Comparison of ENCODE assay signal across 8 mouse cellular contexts in genomic region chr16:8636867-8637216, GRCm38 (mm10). TPM values are rescaled to one million over a fixed set of nuclear protein-coding genes. Genes with fewer than 3 reads are reported as not detected.
DNase-seq lines count a peak whose midpoint lies in the region; ATAC-seq and TF ChIP-seq lines count a peak whose summit lies in the region.

No protein-coding gene starts in this region.

- peaks cover 56% of the 10 kb centered on the region for H3K79me3 ChIP-seq in C2C12 (ENCODE audit: low read depth)

- no peaks in the 10 kb centered on the region; the same call in 1 of the 2 replicates for H3K36me3 ChIP-seq in heart, adult 2 months (ENCODE audit: control insufficient read depth, insufficient read depth, low read length)
- peaks cover 37% of the 10 kb centered on the region for H3K36me3 ChIP-seq in C2C12 (ENCODE audit: control insufficient read depth, insufficient read depth)
- peaks cover 3% of the 10 kb centered on the region; the same call in 1 of the 2 replicates for H3K36me3 ChIP-seq in forebrain, embryonic 11.5 days (ENCODE audit: control insufficient read depth, insufficient read depth, low read length)
- H3K36me3 ChIP-seq in liver, embryonic 11.5 days (ENCODE audit: control insufficient read depth, insufficient read depth, low read length), result peaks cover 7% of the 10 kb centered on the region

- no peaks in the 10 kb centered on the region for H3K27me3 ChIP-seq in heart, adult 2 months (ENCODE audit: control insufficient read depth, insufficient read depth, low read length)
- H3K27me3 ChIP-seq in C2C12 (ENCODE audit: control insufficient read depth, insufficient read depth, insufficient read length), result no peaks in the 10 kb centered on the region
- H3K27me3 ChIP-seq in forebrain, embryonic 11.5 days (ENCODE audit: control insufficient read depth, insufficient read depth, low read length), result no peaks in the 10 kb centered on the region
- no peaks in the 10 kb centered on the region for H3K27me3 ChIP-seq in liver, embryonic 11.5 days (replicated peaks; ENCODE audit: control insufficient read depth, insufficient read depth, low read length)

- WGBS in heart, adult 2 months, result under 1% methylated on average over 13 of the region's 13 CpGs
- WGBS in forebrain, embryonic 11.5 days, result under 1% methylated on average over 13 of the region's 13 CpGs
- WGBS in liver, embryonic 11.5 days, result 2% methylated on average over 13 of the region's 13 CpGs
- WGBS in olfactory bulb, adult 2 months, result under 1% methylated on average over 13 of the region's 13 CpGs

- H3K27ac ChIP-seq in heart, adult 2 months, result peak overlapping the region; percentile 81
- H3K27ac ChIP-seq in forebrain, embryonic 11.5 days (ENCODE audit: low read depth, low read length), result peak overlapping the region; percentile 71; the same call in 1 of the 2 replicates
- peak overlapping the region; percentile 92 for H3K27ac ChIP-seq in liver, embryonic 11.5 days (ENCODE audit: low read depth, low read length)
- peak overlapping the region; percentile 48 for H3K27ac ChIP-seq in olfactory bulb, adult 2 months (ENCODE audit: insufficient read depth, low read depth, low read length)

- H3K4me3 ChIP-seq in heart, adult 2 months, result peak overlapping the region; percentile 84
- H3K4me3 ChIP-seq in C2C12 (ENCODE audit: insufficient read depth, poor library complexity, severe bottlenecking), result peak overlapping the region; percentile 91
- peak overlapping the region; percentile 65 for H3K4me3 ChIP-seq in forebrain, embryonic 11.5 days (ENCODE audit: low read depth, low read length)
- peak overlapping the region; percentile 88 for H3K4me3 ChIP-seq in liver, embryonic 11.5 days (ENCODE audit: low read depth, low read length)
- peak overlapping the region; percentile 78 for H3K4me3 ChIP-seq in olfactory bulb, adult 2 months (ENCODE audit: insufficient read depth, low read depth, low read length)

- intact Hi-C loops in heart, adult 2 months (cut with DNase I), result loop anchor here (5.0 kb wide), 1 partner anchor 125 kb away; the partner anchor contains the start of gene Abat
- intact Hi-C loops in left cerebral cortex, postnatal 4 days (cut with DNase I), result loop anchor here (10.0 kb wide), 1 partner anchor 142 kb away; no protein-coding TSS in a partner anchor

- H3K79me2 ChIP-seq in heart, adult 2 months (replicated peaks; ENCODE audit: control insufficient read depth, insufficient read depth, low read length), result no peaks in the 10 kb centered on the region; the same call in 1 of the 2 replicates
- H3K79me2 ChIP-seq in C2C12 (ENCODE audit: control insufficient read depth, insufficient read depth), result peaks cover 81% of the 10 kb centered on the region

- H3K4me2 ChIP-seq in forebrain, embryonic 11.5 days (ENCODE audit: low read depth, low read length, severe bottlenecking), result peak overlapping the region; percentile 77
- peak overlapping the region; percentile 66 for H3K4me2 ChIP-seq in liver, embryonic 11.5 days

- no peak for TF ChIP-seq EP300 in heart, adult 2 months (IDR thresholded peaks at IDR 0.05; ENCODE audit: insufficient read depth, low read depth, low read length)

- no peaks in the 10 kb centered on the region for H3K9me3 ChIP-seq in forebrain, embryonic 11.5 days (ENCODE audit: control insufficient read depth, low read length)
- H3K9me3 ChIP-seq in liver, embryonic 11.5 days (ENCODE audit: control insufficient read depth, low read length), result no peaks in the 10 kb centered on the region

- no peak for TF ChIP-seq POLR2A in heart, adult 2 months (IDR thresholded peaks at IDR 0.05; ENCODE audit: insufficient read depth, low read depth, low read length)
- no peak for TF ChIP-seq POLR2A in olfactory bulb, adult 2 months (IDR thresholded peaks at IDR 0.05; ENCODE audit: insufficient read depth, low read depth, low read length)

- H3K9ac ChIP-seq in heart, adult 2 months (ENCODE audit: low read depth, low read length), result peak overlapping the region; percentile 74
- H3K9ac ChIP-seq in forebrain, embryonic 11.5 days (ENCODE audit: low read length), result peak overlapping the region; percentile 88
- peak overlapping the region; percentile 87 for H3K9ac ChIP-seq in liver, embryonic 11.5 days (ENCODE audit: low read depth, low read length)

- H3ac ChIP-seq in C2C12 (ENCODE audit: control insufficient read depth, insufficient read length, low read depth), result peak overlapping the region; percentile 97

- no peak for TF ChIP-seq CTCF in heart, adult 2 months (IDR thresholded peaks at IDR 0.05)
- TF ChIP-seq CTCF in C2C12 (IDR thresholded peaks at IDR 0.05; ENCODE audit: control insufficient read depth, insufficient read depth, insufficient read length), result no peak
- no peak for TF ChIP-seq CTCF in olfactory bulb, adult 2 months (IDR thresholded peaks at IDR 0.05; ENCODE audit: insufficient read depth, low read depth, low read length)

- DNase-seq in heart, adult 2 months, result no peak
- DNase-seq in heart, adult 8-10 months (ENCODE audit: low spot score), result no peak
- DNase-seq in forebrain, embryonic 11.5 days (ENCODE audit: low spot score), result peak; percentile 68
- no peak for DNase-seq in liver, embryonic 11.5 days (ENCODE audit: low spot score)
- no peak for DNase-seq in left cerebral cortex, postnatal 4 days
- no peak for DNase-seq in urinary bladder, postnatal 10 days (ENCODE audit: low spot score)

- H3K4me1 ChIP-seq in heart, adult 2 months (ENCODE audit: control insufficient read depth, insufficient read depth, low read length), result peaks cover 6% of the 10 kb centered on the region
- peaks cover 11% of the 10 kb centered on the region; the same call in 1 of the 2 replicates for H3K4me1 ChIP-seq in forebrain, embryonic 11.5 days (replicated peaks; ENCODE audit: control insufficient read depth, insufficient read depth, low read length)
- peaks cover 17% of the 10 kb centered on the region for H3K4me1 ChIP-seq in liver, embryonic 11.5 days (replicated peaks; ENCODE audit: control insufficient read depth, insufficient read depth, low read length)
- H3K4me1 ChIP-seq in olfactory bulb, adult 2 months (ENCODE audit: control insufficient read depth, insufficient read depth, low read length), result peaks cover 10% of the 10 kb centered on the region; the same call in 1 of the 2 replicates

- peak; percentile 53; the same call in 1 of the 2 replicates for ATAC-seq in forebrain, embryonic 11.5 days (replicated peaks; ENCODE audit: low FRiP score)
- peak; percentile 39 for ATAC-seq in liver, embryonic 11.5 days (replicated peaks; ENCODE audit: low FRiP score)

TF ChIP-seq in C2C12, 6 proteins besides CTCF, POLR2A, EP300 and RAD21:
- no peak for TF ChIP-seq MAX (IDR thresholded peaks at IDR 0.05)
- TF ChIP-seq MYOD1 (IDR thresholded peaks at IDR 0.05; ENCODE audit: control insufficient read depth, insufficient read length, low read depth), result no peak
- no peak for TF ChIP-seq FOSL1 (IDR thresholded peaks at IDR 0.05; ENCODE audit: insufficient read depth, low read length, poor library complexity, severe bottlenecking)
- TF ChIP-seq MYOG (IDR thresholded peaks at IDR 0.05; ENCODE audit: control insufficient read depth, extremely low read depth, insufficient read length), result no peak
- TF ChIP-seq USF1 (IDR thresholded peaks at IDR 0.05; ENCODE audit: low read depth), result no peak

RNA-seq across cellular contexts. Expression of gene Pmm2, which starts 0.6 kb away (rescaled TPM):
- total RNA-seq in heart, adult 2 months (2021), result 10 to 100 TPM; 28.8 to 29.1 TPM
- polyA plus RNA-seq in heart, adult 2 months (2012; rRNA removed), result 38.8 and 50.2 TPM in 2 replicates
- total RNA-seq in heart, adult 8-10 months (2022), result 10 to 100 TPM; 24.6 to 46.4 (median 32.1) TPM
- 44.2 TPM for polyA plus RNA-seq in C2C12 (2012; fragmentation: generic; extraction: Trizol)
- polyA plus RNA-seq in forebrain, embryonic 11.5 days (2014; fragmentation: Nextera tagmentation; extraction: Ambion mirVana), result 43.8 and 44.8 TPM in 2 replicates
- polyA plus RNA-seq in liver, embryonic 11.5 days (2014; fragmentation: Nextera tagmentation; extraction: Ambion mirVana), result 52.9 and 55.8 TPM in 2 replicates
- polyA plus RNA-seq in olfactory bulb, adult 2 months (2012; ENCODE audit: insufficient read depth, insufficient read length, low replicate concordance, missing spikeins), result not detected in 2 replicates
- total RNA-seq in left cerebral cortex, postnatal 4 days (2021), result 10 to 100 TPM; 41.4 to 42.9 TPM

RNA-seq across cellular contexts. Expression of gene Tmem186, which starts 0.7 kb away (rescaled TPM):
- total RNA-seq in heart, adult 2 months (2021), result 10 to 100 TPM; 17.2 to 19.1 TPM
- 13.7 and 20.0 TPM in 2 replicates for polyA plus RNA-seq in heart, adult 2 months (2012; rRNA removed)
- total RNA-seq in heart, adult 8-10 months (2022), result 10 to 100 TPM; 18.9 to 23.3 (median 20.1) TPM
- polyA plus RNA-seq in C2C12 (2012; fragmentation: generic; extraction: Trizol), result 8.5 TPM
- 19.9 and 20.8 TPM in 2 replicates for polyA plus RNA-seq in forebrain, embryonic 11.5 days (2014; fragmentation: Nextera tagmentation; extraction: Ambion mirVana)
- polyA plus RNA-seq in liver, embryonic 11.5 days (2014; fragmentation: Nextera tagmentation; extraction: Ambion mirVana), result 16.4 and 19.4 TPM in 2 replicates
- polyA plus RNA-seq in olfactory bulb, adult 2 months (2012; ENCODE audit: insufficient read depth, insufficient read length, low replicate concordance, missing spikeins), result not detected in 2 replicates
- total RNA-seq in left cerebral cortex, postnatal 4 days (2021), result 10 to 100 TPM; 14.3 TPM

RNA-seq across cellular contexts. Expression of gene Carhsp1, which starts 35.1 kb away (rescaled TPM):
- total RNA-seq in heart, adult 2 months (2021), result 10 to 100 TPM; 15.2 to 18.3 TPM
- polyA plus RNA-seq in heart, adult 2 months (2012; rRNA removed), result 27.1 and 30.5 TPM in 2 replicates
- 10 to 100 TPM; 10.1 to 17.9 (median 13.4) TPM for total RNA-seq in heart, adult 8-10 months (2022)
- 94.2 TPM for polyA plus RNA-seq in C2C12 (2012; fragmentation: generic; extraction: Trizol)
- 55.9 and 62.2 TPM in 2 replicates for polyA plus RNA-seq in forebrain, embryonic 11.5 days (2014; fragmentation: Nextera tagmentation; extraction: Ambion mirVana)
- polyA plus RNA-seq in liver, embryonic 11.5 days (2014; fragmentation: Nextera tagmentation; extraction: Ambion mirVana), result 24.9 and 25.4 TPM in 2 replicates
- not detected in 2 replicates for polyA plus RNA-seq in olfactory bulb, adult 2 months (2012; ENCODE audit: insufficient read depth, insufficient read length, low replicate concordance, missing spikeins)
- 10 to 100 TPM; 54.3 to 60.3 TPM for total RNA-seq in left cerebral cortex, postnatal 4 days (2021)

RNA-seq across cellular contexts. Expression of gene Gm5767, which starts 43.7 kb away (rescaled TPM):
- total RNA-seq in heart, adult 2 months (2021), result not detected
- polyA plus RNA-seq in heart, adult 2 months (2012; rRNA removed), result 0.39 TPM in 1 of 2 replicates, not detected in the other
- not detected for total RNA-seq in heart, adult 8-10 months (2022)
- not detected for polyA plus RNA-seq in C2C12 (2012; fragmentation: generic; extraction: Trizol)
- not detected in 2 replicates for polyA plus RNA-seq in forebrain, embryonic 11.5 days (2014; fragmentation: Nextera tagmentation; extraction: Ambion mirVana)
- not detected in 2 replicates for polyA plus RNA-seq in liver, embryonic 11.5 days (2014; fragmentation: Nextera tagmentation; extraction: Ambion mirVana)
- not detected in 2 replicates for polyA plus RNA-seq in olfactory bulb, adult 2 months (2012; ENCODE audit: insufficient read depth, insufficient read length, low replicate concordance, missing spikeins)
- total RNA-seq in left cerebral cortex, postnatal 4 days (2021), result not detected
